Mouse (Mus musculus) embryonic facial prominence, embryonic 12.5 days (tissue): Measurements from ENCODE around the gene Eps15. TPM values are rescaled to one million over a fixed set of nuclear protein-coding genes. Genes with fewer than 3 reads are reported as not detected.

Experiments used
- ATAC-seq: fragments of 200-750 bp; cut with Nextera tagmentation; 2 replicates; pipeline ENCODE4 v1.8.0; 2017; ENCODE audit not compliant: insufficient number of reproducible peaks, insufficient read depth, low FRiP score, low TSS enrichment
- H3K27ac ChIP-seq: fragments of 300-500 bp; sonication (generic); 2 replicates; pipeline ENCODE4 v1.5.1; 2016; ENCODE audit warnings: mild to moderate bottlenecking
- H3K27me3 ChIP-seq: fragments of 300-500 bp; sonication (generic); 2 replicates; pipeline ENCODE4 v1.6.1; 2016; ENCODE audit warnings: mild to moderate bottlenecking, moderate library complexity
- H3K36me3 ChIP-seq: fragments of 300-500 bp; sonication (generic); 2 replicates; pipeline ENCODE4 v1.6.1; 2016; ENCODE audit warnings: mild to moderate bottlenecking
- H3K4me1 ChIP-seq: fragments of 300-500 bp; sonication (generic); 2 replicates; pipeline ENCODE4 v1.6.1; 2016
- H3K4me2 ChIP-seq: fragments of 300-500 bp; sonication (generic); replicated peaks from 2 replicates; pipeline ENCODE4 v1.6.1; 2016; ENCODE audit warnings: mild to moderate bottlenecking, moderate library complexity
- H3K4me3 ChIP-seq: fragments of 300-500 bp; sonication (generic); 2 replicates; pipeline ENCODE4 v1.5.1; 2016; ENCODE audit warnings: mild to moderate bottlenecking
- H3K9ac ChIP-seq: fragments of 300-500 bp; sonication (generic); 2 replicates; pipeline ENCODE4 v1.6.1; 2016; ENCODE audit warnings: mild to moderate bottlenecking, moderate library complexity
- H3K9me3 ChIP-seq: fragments of 300-500 bp; sonication (generic); 2 replicates; pipeline ENCODE4 v1.6.1; 2016; ENCODE audit warnings: mild to moderate bottlenecking, moderate library complexity
- WGBS: fragments of 180-500 bp; shearing (Covaris S2); methylation state at CpG from one replicate; pipeline ENCODE4 v1.1.7; 2016; 5-methylcytosine and 5-hydroxymethylcytosine counted together
- polyA plus RNA-seq: library from polyadenylated mRNA; unstranded; fragments of >200 nt; fragmentation: Nextera tagmentation; extraction: Ambion mirVana; gene quantifications from 2 replicates; pipeline ENCODE4 v1.2.1, GENCODE M21; 2016

Gene Eps15
- polyA plus RNA-seq, 1 experiment from 2014 or later: 45.9 TPM

DNA sequence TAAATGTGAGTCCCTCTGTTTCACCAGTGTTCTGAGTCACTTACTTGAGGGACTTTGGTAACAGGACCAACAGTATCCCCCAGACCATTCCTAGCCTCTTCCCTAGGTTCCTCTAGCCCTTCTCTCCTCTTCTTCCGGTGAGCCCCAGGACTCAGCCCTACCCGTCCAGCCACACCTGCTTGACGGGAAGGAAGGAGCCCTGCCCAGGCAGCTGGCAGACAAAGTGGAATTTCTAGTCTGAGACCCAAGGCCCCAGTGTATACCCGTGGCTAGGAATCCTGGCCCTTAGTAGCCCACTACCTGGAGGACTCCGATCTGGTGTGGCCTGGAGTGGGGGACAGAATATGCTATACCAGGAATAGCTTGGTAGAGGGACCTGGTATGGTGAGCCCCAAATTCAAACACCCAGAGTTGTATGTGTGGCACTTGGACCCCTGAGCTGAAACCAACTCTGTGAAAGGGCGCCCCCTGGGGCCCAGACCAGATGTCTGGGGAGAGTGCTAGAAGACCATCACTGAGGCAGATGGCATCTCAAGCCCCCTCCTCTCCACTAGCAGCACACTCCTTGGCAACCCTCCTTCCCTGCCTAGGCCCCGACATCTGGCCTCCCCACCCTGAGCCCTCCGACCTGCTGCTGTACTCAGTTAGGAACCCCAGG is 140.2 kb downstream of the Eps15 start:
- H3K9ac ChIP-seq: no peak overlapping the region
- no peaks in the 10 kb centered on the region for H3K36me3 ChIP-seq
- H3K4me3 ChIP-seq: no peak overlapping the region
- H3K4me2 ChIP-seq: no peak overlapping the region
- H3K9me3 ChIP-seq: no peaks in the 10 kb centered on the region
- ATAC-seq: no peak
- no peaks in the 10 kb centered on the region for H3K4me1 ChIP-seq
- no peak overlapping the region for H3K27ac ChIP-seq
- H3K27me3 ChIP-seq: no peaks in the 10 kb centered on the region
- 71% methylated on average over 8 of the region's 8 CpGs for WGBS

DNA sequence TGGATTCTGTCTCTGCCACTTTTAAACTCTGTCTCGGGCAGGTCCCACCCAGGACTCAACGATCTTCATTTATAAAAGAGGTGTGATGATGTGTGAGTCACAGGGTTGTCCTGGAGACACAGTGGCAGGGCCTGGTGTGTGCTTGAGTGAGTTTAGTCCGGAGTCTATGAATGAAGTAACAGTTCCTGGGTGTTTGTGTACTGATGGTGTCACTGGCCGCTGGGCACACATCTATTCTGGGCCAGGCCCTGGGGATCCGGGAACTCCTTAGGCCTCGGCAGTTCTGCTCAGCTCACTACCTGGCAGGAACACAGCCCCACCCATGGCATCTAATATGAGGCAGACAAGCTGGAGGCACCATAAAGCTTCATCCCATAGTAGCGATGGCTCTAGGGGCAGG is 141.5 kb downstream of the Eps15 start:
- H3K4me2 ChIP-seq: no peak overlapping the region
- ATAC-seq: 0 out of 2 replicates have a peak, but pooled peaks have one; percentile 12
- no peak overlapping the region for H3K27ac ChIP-seq
- H3K4me1 ChIP-seq: no peaks in the 10 kb centered on the region
- no peak overlapping the region for H3K4me3 ChIP-seq
- no peak overlapping the region for H3K9ac ChIP-seq
- no peaks in the 10 kb centered on the region for H3K9me3 ChIP-seq
- no peaks in the 10 kb centered on the region for H3K36me3 ChIP-seq
- 88% methylated on average over 7 of the region's 7 CpGs for WGBS
- H3K27me3 ChIP-seq: no peaks in the 10 kb centered on the region

DNA sequence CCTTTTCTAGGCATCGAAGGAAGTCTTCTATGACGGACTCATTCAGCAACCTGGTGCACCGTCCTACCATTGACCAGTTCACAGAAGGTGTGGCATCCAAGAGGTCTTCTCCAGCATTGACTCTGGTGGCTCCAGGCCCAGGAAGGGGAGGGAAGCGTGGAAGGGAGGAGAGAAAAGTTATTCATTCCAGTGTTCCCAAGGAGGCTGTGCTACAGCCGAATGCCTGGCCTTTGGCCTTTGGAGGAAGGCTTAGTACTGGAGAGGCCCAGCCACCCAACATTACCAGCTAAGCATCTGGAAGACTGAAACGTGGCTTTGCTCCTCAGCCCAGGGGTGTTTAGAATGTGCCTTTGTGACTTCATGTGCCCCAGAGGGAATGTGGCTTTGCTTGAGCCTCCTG is 142.4 kb downstream of the Eps15 start:
- WGBS: 69% methylated on average over 6 of the region's 6 CpGs
- H3K4me3 ChIP-seq: no peak overlapping the region
- H3K4me2 ChIP-seq: no peak overlapping the region
- no peaks in the 10 kb centered on the region for H3K9me3 ChIP-seq
- H3K27me3 ChIP-seq: no peaks in the 10 kb centered on the region
- ATAC-seq: no peak
- H3K27ac ChIP-seq: no peak overlapping the region
- no peaks in the 10 kb centered on the region for H3K4me1 ChIP-seq
- no peaks in the 10 kb centered on the region for H3K36me3 ChIP-seq
- H3K9ac ChIP-seq: no peak overlapping the region

DNA sequence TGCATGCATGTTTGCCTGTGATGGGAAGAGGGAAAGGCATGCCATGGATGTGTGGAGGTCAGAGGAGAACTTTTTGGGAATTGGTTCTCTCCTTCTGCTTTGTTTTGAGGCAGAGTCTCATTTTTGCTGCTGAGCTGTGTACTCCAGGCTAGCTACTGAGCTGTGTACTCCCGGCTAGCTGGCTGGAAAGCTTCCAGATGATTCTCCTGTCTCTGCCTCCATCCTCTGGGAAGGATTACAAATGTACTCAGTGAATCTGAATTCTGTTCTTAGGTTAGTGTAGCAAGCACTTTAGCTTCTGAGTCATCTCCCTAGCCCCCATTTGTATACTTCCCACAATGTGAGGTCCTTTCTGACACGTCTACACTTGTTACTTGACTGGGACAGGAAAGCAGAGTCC is 143.4 kb downstream of the Eps15 start:
- Histone ChIP-seq H3K9me3 (no peaks in the 10 kb centered on the region), H3K36me3 (no peaks in the 10 kb centered on the region), H3K4me2 (no peak overlapping the region), H3K9ac (no peak overlapping the region), H3K27me3 (no peaks in the 10 kb centered on the region), H3K27ac (no peak overlapping the region), H3K4me1 (no peaks in the 10 kb centered on the region), H3K4me3 (no peak overlapping the region)
- 80% methylated on average over 2 of the region's 2 CpGs for WGBS
- ATAC-seq: no peak

DNA sequence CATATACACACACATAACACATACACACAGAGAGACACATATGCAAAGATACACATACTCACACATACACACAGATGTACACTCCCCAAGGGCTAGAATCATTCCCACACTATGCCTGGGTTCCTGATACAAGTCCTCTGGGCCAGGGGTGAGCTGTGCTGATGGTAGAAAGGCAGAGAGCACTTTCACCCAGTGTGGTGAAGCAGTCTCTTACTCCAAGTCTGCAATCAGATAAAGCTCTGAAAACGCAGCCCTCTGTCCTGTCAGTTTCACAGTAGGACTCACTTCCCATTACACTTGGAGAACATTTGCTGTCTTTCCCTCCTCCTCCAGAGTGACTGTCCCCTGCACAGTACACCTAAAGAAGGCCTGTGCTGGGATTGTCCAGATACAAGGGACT is 147.0 kb downstream of the Eps15 start:
- no peaks in the 10 kb centered on the region for H3K4me1 ChIP-seq
- no peaks in the 10 kb centered on the region for H3K27me3 ChIP-seq
- no peak overlapping the region for H3K4me3 ChIP-seq
- H3K9me3 ChIP-seq: no peaks in the 10 kb centered on the region
- H3K4me2 ChIP-seq: no peak overlapping the region
- H3K36me3 ChIP-seq: no peaks in the 10 kb centered on the region
- no peak for ATAC-seq
- no peak overlapping the region for H3K9ac ChIP-seq
- H3K27ac ChIP-seq: no peak overlapping the region
- 64% methylated on average over 1 of the region's 1 CpGs for WGBS

DNA sequence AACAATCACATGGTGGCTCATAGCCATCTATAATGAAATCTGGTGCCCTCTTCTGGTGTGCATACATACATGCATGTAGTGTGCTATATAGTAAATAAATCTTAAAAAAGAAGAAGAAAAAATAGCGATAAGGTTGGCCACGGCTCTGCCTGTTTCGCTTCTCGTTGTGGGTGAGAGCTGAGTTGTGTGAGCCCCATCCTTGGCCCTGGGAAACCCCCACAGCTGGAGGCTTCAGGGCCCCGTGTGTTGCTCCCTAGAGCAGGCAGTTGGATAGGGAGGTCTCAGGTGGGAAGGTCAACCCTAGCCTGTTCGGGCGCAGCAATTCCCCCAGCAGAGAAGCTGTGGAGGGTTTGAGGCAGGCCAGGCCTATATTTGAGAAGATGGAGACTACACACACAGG is 150.2 kb downstream of the Eps15 start:
- no peak overlapping the region for H3K4me3 ChIP-seq
- H3K4me1 ChIP-seq: peaks cover 6% of the 10 kb centered on the region; the same call in 1 of the 2 replicates
- no peaks in the 10 kb centered on the region for H3K9me3 ChIP-seq
- no peaks in the 10 kb centered on the region for H3K36me3 ChIP-seq
- 88% methylated on average over 7 of the region's 7 CpGs for WGBS
- no peaks in the 10 kb centered on the region for H3K27me3 ChIP-seq
- H3K9ac ChIP-seq: no peak overlapping the region
- no peak for ATAC-seq
- no peak overlapping the region for H3K27ac ChIP-seq
- H3K4me2 ChIP-seq: no peak overlapping the region

DNA sequence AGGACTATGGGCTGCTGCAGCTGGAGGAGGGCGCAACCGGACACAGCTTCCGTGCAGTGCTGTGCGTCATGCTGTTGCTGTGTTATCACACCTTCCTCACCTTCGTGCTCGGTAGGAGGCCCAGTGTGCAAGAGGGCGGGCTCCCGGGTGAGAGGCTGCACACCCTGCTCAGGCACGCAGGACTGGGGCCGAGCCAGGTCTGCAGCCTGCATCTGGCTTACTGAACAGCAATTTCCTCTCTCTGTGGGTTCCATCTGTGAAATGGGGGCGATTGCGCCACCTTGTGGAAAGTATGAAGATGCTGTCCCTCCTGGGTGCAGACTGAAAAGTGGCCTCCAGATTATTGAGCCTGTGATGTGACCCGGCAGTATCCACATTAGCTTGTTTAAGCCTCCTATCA is 150.8 kb downstream of the Eps15 start:
- peaks cover 6% of the 10 kb centered on the region; the same call in 1 of the 2 replicates for H3K4me1 ChIP-seq

DNA sequence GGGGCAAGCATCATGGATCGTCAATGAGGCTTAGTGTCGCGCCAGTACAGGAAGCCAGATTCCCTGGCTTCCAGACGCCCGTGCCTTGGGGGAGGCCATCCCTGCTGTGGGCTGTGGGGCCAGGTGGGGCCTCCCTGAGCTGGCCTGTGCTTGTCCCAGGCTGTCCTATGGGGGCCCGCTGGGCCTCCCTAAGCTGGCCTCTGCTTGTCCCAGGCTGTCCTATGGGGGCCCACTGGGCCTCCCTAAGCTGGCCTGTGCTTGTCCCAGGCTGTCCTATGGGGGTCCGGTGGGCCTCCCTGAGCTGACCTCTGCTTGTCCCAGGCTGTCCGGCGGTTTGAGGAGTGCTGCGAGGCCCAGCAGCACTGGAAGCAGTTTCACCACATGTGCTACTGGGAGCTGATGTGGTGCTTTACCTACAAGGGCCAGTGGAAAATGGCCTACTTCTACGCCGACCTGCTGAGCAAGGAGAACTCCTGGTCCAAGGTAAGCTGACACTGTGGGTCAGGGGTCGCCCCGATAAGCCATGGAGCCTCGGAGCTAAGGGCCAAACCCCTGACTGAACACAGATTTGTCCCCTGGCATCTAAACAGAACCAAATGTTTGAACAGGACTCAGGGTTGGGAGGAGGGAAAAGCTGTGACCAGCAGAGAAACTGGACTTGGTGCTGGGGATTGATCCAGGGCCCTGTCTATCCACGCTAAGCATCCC is 152.8 kb downstream of the Eps15 start:
- H3K36me3 ChIP-seq: no peaks in the 10 kb centered on the region
- no peak overlapping the region for H3K4me3 ChIP-seq
- WGBS: 45% methylated on average over 16 of the region's 16 CpGs
- H3K9ac ChIP-seq: peak overlapping the region; percentile 25; the same call in 1 of the 2 replicates
- H3K27me3 ChIP-seq: no peaks in the 10 kb centered on the region
- no peak overlapping the region for H3K4me2 ChIP-seq
- peaks cover 6% of the 10 kb centered on the region; the same call in 1 of the 2 replicates for H3K4me1 ChIP-seq
- no peak overlapping the region for H3K27ac ChIP-seq
- no peaks in the 10 kb centered on the region for H3K9me3 ChIP-seq
- no peak for ATAC-seq

More for the DNA sequence above, 150.8 kb downstream of the Eps15 start:
- Histone ChIP-seq H3K9ac (no peak overlapping the region), H3K36me3 (no peaks in the 10 kb centered on the region), H3K4me2 (no peak overlapping the region), H3K4me3 (no peak overlapping the region), H3K9me3 (no peaks in the 10 kb centered on the region), H3K27me3 (no peaks in the 10 kb centered on the region), H3K27ac (no peak overlapping the region)
- no peak; the same call in 1 of the 2 replicates for ATAC-seq
- WGBS: 49% methylated on average over 13 of the region's 13 CpGs

DNA sequence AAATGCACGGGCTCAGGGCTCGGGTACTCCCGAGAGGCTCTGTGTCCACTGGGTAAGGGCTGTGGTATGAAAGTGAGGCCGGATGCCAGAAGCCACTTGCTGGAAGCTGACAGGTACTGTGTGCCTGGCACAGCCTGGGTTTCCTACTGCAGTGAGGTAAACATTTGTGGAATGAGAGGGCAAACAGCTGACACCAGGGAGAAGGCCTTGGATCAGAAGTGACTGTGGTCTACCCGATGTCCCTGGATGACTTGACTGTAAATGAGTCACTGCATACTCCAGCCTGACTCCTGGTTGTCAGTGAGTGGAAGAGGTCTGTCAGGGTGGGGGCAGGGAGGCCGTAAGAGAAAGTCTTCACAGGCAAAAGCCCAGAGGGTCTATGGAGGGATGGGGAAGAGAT is 153.6 kb downstream of the Eps15 start:
- WGBS: 69% methylated on average over 6 of the region's 6 CpGs

DNA sequence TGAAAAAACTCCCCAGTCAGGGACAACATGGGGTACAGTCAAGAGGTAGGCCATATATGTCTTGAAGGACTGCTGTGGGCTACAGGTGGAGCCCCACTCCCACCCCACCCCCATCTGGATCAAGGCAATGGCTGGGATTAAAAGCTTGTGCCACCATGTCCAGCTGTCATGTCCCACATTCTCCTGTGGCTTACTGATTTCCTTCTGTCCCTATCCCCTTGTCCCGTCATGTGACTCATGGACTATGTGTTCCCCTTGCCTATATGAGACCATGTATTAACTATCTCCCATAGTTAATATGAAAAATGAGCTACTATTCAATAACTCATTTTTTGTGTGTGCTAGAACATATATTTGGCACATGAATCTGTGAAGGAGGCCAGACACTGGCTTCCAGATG is 154.2 kb downstream of the Eps15 start:
- Histone ChIP-seq H3K4me3 (no peak overlapping the region), H3K4me1 (peaks cover 6% of the 10 kb centered on the region; the same call in 1 of the 2 replicates), H3K9ac (no peak overlapping the region), H3K27ac (no peak overlapping the region), H3K27me3 (no peaks in the 10 kb centered on the region), H3K9me3 (no peaks in the 10 kb centered on the region), H3K36me3 (no peaks in the 10 kb centered on the region), H3K4me2 (no peak overlapping the region)
- no peak for ATAC-seq
- 89% methylated on average over 1 of the region's 1 CpGs for WGBS

More for the DNA sequence above, 153.6 kb downstream of the Eps15 start:
- H3K9ac ChIP-seq: no peak overlapping the region
- H3K4me3 ChIP-seq: no peak overlapping the region
- no peak for ATAC-seq
- H3K4me1 ChIP-seq: peaks cover 6% of the 10 kb centered on the region; the same call in 1 of the 2 replicates
- H3K9me3 ChIP-seq: no peaks in the 10 kb centered on the region
- no peaks in the 10 kb centered on the region for H3K27me3 ChIP-seq
- no peaks in the 10 kb centered on the region for H3K36me3 ChIP-seq
- H3K4me2 ChIP-seq: no peak overlapping the region
- no peak overlapping the region for H3K27ac ChIP-seq
